Mouse (Mus musculus) heart, embryonic 15.5 days (tissue): ENCODE measurements around the gene Serf2. TPM values are rescaled to one million over a fixed set of nuclear protein-coding genes. Genes with fewer than 3 reads are reported as not detected.

ENCODE experiments used
- ATAC-seq: fragments of 200-750 bp; cut with Nextera tagmentation; replicated peaks from 2 replicates; pipeline ENCODE4 v1.8.0; 2017; ENCODE audit warnings: low read depth, moderate TSS enrichment; ENCODE audit not compliant: insufficient number of reproducible peaks, insufficient read depth, low FRiP score
- H3K27ac ChIP-seq: fragments of 300-500 bp; sonication (generic); 2 replicates; pipeline ENCODE4 v1.5.1; 2015; ENCODE audit warnings: mild to moderate bottlenecking, inconsistent platforms
- H3K27me3 ChIP-seq: fragments of 300-500 bp; sonication (generic); 2 replicates; pipeline ENCODE4 v1.6.1; 2015; ENCODE audit warnings: inconsistent platforms
- H3K36me3 ChIP-seq: fragments of 300-500 bp; sonication (generic); 2 replicates; pipeline ENCODE4 v1.6.1; 2015; ENCODE audit warnings: mild to moderate bottlenecking, inconsistent platforms
- H3K4me1 ChIP-seq: fragments of 300-500 bp; sonication (generic); replicated peaks from 2 replicates; pipeline ENCODE4 v1.6.1; 2015; ENCODE audit warnings: inconsistent platforms
- H3K4me2 ChIP-seq: fragments of 300-500 bp; sonication (generic); 2 replicates; pipeline ENCODE4 v1.6.1; 2015; ENCODE audit warnings: inconsistent platforms, mild to moderate bottlenecking, moderate library complexity
- H3K4me3 ChIP-seq: fragments of 300-500 bp; sonication (generic); 2 replicates; pipeline ENCODE4 v1.5.1; 2015; ENCODE audit warnings: mild to moderate bottlenecking, inconsistent platforms
- H3K9ac ChIP-seq: fragments of 300-500 bp; sonication (generic); 2 replicates; pipeline ENCODE4 v1.6.1; 2015; ENCODE audit warnings: mild to moderate bottlenecking, inconsistent platforms
- H3K9me3 ChIP-seq: fragments of 300-500 bp; sonication (generic); replicated peaks from 2 replicates; pipeline ENCODE4 v1.6.1; 2016; ENCODE audit warnings: inconsistent platforms
- WGBS: fragments of 180-500 bp; shearing (Covaris S2); methylation state at CpG from one replicate; pipeline ENCODE4 v1.1.7; 2015; ENCODE audit warnings: mixed read lengths; 5-methylcytosine and 5-hydroxymethylcytosine counted together
- polyA plus RNA-seq: library from polyadenylated mRNA; unstranded; fragments of >200 nt; fragmentation: Nextera tagmentation; extraction: Ambion mirVana; gene quantifications from 2 replicates; pipeline ENCODE4 v1.2.1, GENCODE M21; 2015

Gene Serf2
- 466 and 549 TPM in 2 replicates for polyA plus RNA-seq

DNA sequence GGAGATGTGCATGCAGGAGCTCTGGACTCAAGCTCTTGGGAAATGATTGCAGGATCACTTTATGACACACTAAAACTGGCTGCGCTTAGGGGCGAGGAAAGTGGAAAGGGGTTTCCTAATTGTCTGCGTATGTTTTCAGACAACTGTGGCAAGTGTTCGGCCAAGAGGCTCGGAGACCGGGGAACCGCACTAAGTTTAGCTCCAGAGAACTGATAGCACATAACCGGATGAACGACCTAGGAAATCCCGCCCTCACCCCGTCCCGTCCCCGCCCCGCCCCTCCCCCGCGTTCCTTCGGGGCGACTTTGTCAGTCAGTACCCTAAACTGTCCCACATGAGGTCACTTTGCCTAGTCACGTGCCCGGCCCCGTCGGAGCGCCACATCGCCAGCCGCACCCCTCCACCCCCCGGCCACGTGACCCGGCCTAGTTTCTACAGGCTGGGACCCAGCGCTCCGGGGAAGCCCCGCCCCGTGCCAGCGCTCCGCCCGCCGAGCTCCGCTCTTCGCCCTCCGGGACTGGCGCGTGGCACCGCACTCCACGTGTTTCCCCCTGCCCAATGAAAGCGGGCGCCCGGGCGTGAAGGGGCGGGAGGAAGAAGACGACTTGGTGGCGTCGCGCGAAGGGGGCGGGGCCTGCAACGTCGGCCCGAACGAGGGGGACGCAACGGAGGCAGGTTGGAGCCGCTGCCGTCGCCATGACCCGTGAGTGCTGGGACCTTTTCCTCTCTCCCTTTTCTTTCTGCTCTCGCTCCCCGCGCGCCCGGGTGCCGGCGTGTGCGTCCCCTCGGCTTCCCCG, at the start of gene Serf2:
Serf2 (plus strand) TSS at position 457 of the 797 bp plus-strand sequence.
- Histone ChIP-seq H3K27me3 (no peaks in the 10 kb centered on the region), H3K9me3 (no peaks in the 10 kb centered on the region), H3K27ac (peak within 1 kb of the TSS; percentile 98), H3K4me2 (peak within 1 kb of the TSS; percentile 82), H3K4me1 (peaks cover 36% of the 10 kb centered on the region), H3K4me3 (peak within 1 kb of the TSS; percentile 99), H3K36me3 (peaks cover 20% of the 10 kb centered on the region), H3K9ac (peak within 1 kb of the TSS; percentile 100)
- under 1% methylated on average over 74 of the region's 74 CpGs for WGBS
- ATAC-seq = peak; percentile 97

DNA sequence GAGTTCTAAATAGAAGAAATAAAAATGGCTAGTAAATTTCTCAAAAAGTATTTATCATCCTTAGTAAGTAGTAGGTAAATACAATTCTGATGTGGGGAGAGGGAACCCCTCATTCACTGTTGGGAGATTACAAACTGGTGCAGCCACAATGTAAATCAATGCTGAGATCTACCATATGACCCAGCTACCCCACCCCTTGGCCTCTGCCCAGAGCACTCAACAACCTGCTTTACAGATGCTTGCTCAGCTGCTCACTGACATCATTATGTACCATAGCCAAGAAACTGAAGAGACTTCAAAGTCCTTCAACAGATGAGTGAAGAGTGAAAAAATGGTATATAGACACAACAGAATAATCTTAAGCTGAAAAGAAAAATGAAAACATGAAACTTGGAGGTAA, 45.7 kb upstream of the Serf2 start:
- Histone ChIP-seq H3K4me1 (no peaks in the 10 kb centered on the region), H3K36me3 (no peaks in the 10 kb centered on the region), H3K9ac (no peak overlapping the region), H3K4me3 (no peak overlapping the region), H3K4me2 (no peak overlapping the region), H3K27me3 (no peaks in the 10 kb centered on the region), H3K27ac (no peak overlapping the region), H3K9me3 (no peaks in the 10 kb centered on the region)
- no peak for ATAC-seq

DNA sequence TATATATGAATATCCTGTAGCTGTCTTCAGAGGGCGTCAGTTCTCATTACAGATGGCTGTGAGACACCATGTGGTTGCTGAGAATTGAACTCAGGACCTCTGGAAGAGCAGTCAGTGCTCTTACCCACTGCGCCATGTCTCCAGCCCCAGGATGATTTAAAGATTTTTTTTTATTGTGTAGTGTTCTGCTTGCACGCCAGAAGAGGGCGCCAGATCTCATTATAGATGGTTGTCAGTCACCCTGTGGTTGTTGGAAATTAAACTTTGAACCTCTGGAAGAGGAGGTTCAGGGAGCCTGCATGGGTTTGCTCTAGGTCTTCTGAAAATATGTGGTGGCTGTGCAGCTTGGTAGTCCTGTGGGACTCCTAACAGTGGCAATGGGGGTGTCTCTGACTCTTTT, 40.8 kb upstream of the Serf2 start:
- Histone ChIP-seq H3K9me3 (no peaks in the 10 kb centered on the region), H3K4me1 (peaks cover 3% of the 10 kb centered on the region; the same call in 1 of the 2 replicates), H3K36me3 (no peaks in the 10 kb centered on the region), H3K4me3 (no peak overlapping the region), H3K4me2 (no peak overlapping the region), H3K27me3 (no peaks in the 10 kb centered on the region), H3K27ac (no peak overlapping the region), H3K9ac (no peak overlapping the region)
- 37% methylated on average over 4 of the region's 4 CpGs for WGBS
- no peak for ATAC-seq

DNA sequence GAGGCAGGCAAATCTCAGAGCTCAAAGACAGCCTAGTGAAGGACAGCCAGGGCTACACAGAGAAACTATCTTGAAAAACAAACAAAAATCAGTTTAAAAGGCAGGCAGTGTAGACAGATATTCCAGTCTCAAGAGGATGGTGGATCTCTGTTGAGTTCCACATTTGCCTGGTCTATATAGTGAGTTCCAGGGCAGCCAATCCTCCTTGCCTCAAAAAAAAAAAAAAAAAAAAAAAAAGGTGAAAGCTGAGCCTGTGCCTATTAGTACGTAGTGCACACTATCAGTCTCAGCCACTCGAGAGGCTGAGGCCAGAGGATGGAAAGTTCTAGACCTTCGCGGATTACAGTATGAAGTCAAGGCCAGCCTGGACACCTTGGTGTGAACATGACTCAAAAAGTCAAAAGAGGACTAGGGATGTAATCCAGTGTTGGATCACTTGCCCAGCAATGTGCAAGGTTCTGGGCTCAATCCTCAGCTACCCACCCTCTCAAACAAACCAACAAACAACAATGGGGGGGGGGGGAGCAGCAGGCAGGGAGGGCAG, 36.1 kb upstream of the Serf2 start:
- H3K27me3 ChIP-seq = no peaks in the 10 kb centered on the region
- 6% methylated on average over 4 of the region's 4 CpGs for WGBS
- peaks cover 5% of the 10 kb centered on the region for H3K36me3 ChIP-seq
- no peak for ATAC-seq
- peak overlapping the region; percentile 100 for H3K9ac ChIP-seq
- peak overlapping the region; percentile 99 for H3K27ac ChIP-seq
- peaks cover 18% of the 10 kb centered on the region for H3K4me1 ChIP-seq
- H3K4me3 ChIP-seq = peak overlapping the region; percentile 100
- H3K4me2 ChIP-seq = peak overlapping the region; percentile 72
- H3K9me3 ChIP-seq = no peaks in the 10 kb centered on the region

DNA sequence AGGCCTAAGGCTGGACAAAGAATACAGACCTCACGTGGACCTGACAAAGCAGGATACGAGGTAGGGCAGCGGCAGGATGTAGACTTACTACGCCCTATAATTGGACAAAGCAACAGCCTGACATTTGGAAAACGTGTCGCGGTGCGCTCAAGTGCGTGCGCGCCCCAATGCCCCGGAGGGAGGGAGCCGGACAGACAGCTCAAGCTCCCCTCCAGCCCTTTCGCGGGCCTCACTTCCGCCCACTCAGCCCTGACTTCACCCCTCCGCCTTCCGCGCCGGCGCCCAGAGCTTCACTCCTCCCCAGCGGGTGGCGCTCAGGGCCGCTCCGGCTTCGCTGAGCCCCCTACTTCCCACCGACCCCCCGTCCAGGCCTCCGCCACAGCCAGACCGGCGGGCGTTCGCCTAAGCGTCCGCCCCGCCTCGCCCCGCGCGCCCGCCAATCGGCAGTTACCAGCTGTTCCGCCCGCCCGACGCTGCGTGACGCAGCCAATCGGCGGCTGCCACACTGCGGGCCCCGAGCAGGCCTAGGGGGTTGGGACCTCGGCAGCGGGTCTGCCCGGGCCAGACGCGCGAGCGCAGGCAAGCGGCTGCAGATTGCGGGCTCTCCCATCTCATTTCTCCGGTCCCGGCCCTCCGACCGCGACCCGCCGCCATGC, 35.5 kb upstream of the Serf2 start, which contains the start of the genes Pdia3 and Catsper2:
Pdia3 (plus strand) TSS at position 389 of the 656 bp plus-strand sequence.
Catsper2 (minus strand) TSS at position 406 of the 656 bp plus-strand sequence.
- H3K27me3 ChIP-seq = no peaks in the 10 kb centered on the region
- no peaks in the 10 kb centered on the region for H3K9me3 ChIP-seq
- H3K4me2 ChIP-seq = peak within 1 kb of the TSS; percentile 72
- under 1% methylated on average over 68 of the region's 68 CpGs for WGBS
- H3K4me1 ChIP-seq = peaks cover 18% of the 10 kb centered on the region
- peak; percentile 98 for ATAC-seq
- H3K4me3 ChIP-seq = peak within 1 kb of the TSS; percentile 100
- H3K9ac ChIP-seq = peak within 1 kb of the TSS; percentile 100
- H3K36me3 ChIP-seq = peaks cover 11% of the 10 kb centered on the region
- H3K27ac ChIP-seq = peak within 1 kb of the TSS; percentile 99

DNA sequence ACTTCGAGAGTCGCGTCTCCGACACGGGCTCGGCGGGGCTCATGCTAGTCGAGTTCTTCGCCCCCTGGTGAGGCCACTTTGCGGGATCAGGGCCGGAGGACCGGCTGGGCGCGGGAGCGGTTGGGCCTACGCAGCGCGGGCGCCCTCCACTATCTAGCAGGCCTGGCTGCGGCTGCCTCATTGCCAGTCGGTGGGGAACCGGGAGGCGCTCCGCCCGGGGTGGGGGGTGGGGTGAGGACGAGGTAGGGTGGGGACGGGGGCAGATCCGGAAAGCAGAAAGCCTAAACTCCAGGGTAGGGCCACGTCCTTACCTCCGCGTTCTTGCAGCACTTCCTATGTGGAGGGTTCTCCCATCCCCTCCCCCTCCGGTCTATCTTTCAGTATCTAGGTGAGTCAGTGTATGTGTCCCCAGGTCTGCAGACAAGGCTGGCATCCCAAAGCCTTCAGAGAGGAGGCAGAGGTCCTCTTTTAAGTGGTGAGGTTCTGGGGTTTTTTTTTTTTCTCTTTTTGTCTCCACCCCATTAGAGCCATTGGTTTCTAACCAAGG, 34.8 kb upstream of the Serf2 start:
- ATAC-seq = peak; percentile 54
- whole genome bisulfite sequencing = 0% methylated on average over 32 of the region's 32 CpGs

DNA sequence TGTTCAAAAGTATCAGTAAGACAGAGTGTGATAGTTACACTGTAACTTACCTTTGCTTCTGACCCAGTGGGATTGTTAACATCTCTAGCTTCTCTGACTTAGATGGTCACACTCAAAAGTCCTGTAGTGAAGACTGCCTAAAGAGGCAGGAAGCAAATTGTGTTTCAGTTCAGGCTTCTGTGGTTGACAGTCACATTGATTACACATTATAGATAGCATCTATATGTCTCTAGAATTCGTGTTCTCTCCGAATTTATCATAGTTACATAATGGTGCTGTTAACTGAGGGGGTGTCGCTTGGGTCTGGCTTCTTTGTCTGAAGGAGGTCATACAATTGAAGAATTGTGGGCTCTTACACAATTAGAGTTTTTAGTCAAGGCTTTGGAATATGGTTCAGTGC, 33.9 kb upstream of the Serf2 start:
- no peak for ATAC-seq
- Histone ChIP-seq H3K9ac (peak overlapping the region; percentile 100; the same call in 1 of the 2 replicates), H3K4me2 (peak overlapping the region; percentile 72), H3K27me3 (no peaks in the 10 kb centered on the region), H3K4me1 (peaks cover 20% of the 10 kb centered on the region), H3K4me3 (peak overlapping the region; percentile 100), H3K9me3 (no peaks in the 10 kb centered on the region), H3K36me3 (peaks cover 17% of the 10 kb centered on the region), H3K27ac (no peak overlapping the region)
- 29% methylated on average over 3 of the region's 3 CpGs for WGBS

More for the DNA sequence above, 34.8 kb upstream of the Serf2 start:
- Histone ChIP-seq H3K36me3 (peaks cover 17% of the 10 kb centered on the region), H3K4me2 (peak overlapping the region; percentile 72), H3K4me3 (peak overlapping the region; percentile 100), H3K4me1 (peaks cover 20% of the 10 kb centered on the region), H3K9ac (peak overlapping the region; percentile 100), H3K27me3 (no peaks in the 10 kb centered on the region), H3K27ac (peak overlapping the region; percentile 99), H3K9me3 (no peaks in the 10 kb centered on the region)

DNA sequence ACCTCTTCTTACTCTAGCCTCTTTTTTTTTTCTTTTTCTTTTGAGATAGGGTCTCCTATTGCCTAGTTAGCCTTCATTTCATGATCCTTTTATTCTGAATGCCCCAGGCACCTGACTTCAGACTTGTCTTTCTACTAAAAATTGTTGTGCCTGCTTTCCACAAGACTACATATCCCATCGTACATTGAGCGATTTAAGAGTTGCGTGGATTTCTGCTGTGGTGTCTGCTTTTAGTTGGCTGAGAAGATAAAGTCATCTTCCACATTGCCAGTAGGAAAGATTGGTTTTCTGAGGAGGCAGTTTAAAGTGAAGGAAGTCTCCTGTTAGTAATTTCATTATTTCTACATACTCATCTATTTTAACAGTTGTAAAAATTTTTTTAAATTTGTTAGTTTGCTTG, 33.4 kb upstream of the Serf2 start:
- H3K4me1 ChIP-seq = peaks cover 20% of the 10 kb centered on the region
- H3K36me3 ChIP-seq = peaks cover 19% of the 10 kb centered on the region
- 0 out of 2 replicates have a peak overlapping the region, but pooled peaks have one; percentile 100 for H3K9ac ChIP-seq
- WGBS = 48% methylated on average over 3 of the region's 3 CpGs
- peak overlapping the region; percentile 72 for H3K4me2 ChIP-seq
- no peaks in the 10 kb centered on the region for H3K27me3 ChIP-seq
- H3K9me3 ChIP-seq = no peaks in the 10 kb centered on the region
- ATAC-seq = no peak
- peak overlapping the region; percentile 100 for H3K4me3 ChIP-seq
- no peak overlapping the region for H3K27ac ChIP-seq

DNA sequence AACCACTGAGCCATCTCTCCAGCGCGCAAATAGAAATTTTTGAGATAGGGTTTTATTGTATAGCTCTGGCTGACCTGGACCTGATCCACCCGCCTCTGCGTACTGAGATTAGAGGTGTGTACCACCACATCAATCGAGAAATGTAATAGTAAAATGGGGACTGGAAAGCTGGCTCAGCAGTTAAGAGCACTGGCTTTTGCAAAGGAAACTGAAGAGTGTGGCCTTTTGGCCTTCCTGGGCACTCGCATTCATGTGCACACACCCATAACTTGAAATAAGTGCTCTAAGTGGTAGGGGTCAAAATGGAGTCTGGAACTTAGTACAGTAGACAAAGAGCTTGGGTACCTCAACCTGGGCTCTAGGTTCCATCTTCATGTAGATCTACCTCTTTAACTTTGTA, 32.6 kb upstream of the Serf2 start:
- Histone ChIP-seq H3K4me3 (no peak overlapping the region; the same call in 1 of the 2 replicates), H3K27me3 (no peaks in the 10 kb centered on the region), H3K4me1 (peaks cover 20% of the 10 kb centered on the region), H3K27ac (no peak overlapping the region), H3K4me2 (peak overlapping the region; percentile 72), H3K36me3 (peaks cover 23% of the 10 kb centered on the region), H3K9me3 (no peaks in the 10 kb centered on the region), H3K9ac (no peak overlapping the region)
- 81% methylated on average over 6 of the region's 6 CpGs for WGBS
- no peak for ATAC-seq

DNA sequence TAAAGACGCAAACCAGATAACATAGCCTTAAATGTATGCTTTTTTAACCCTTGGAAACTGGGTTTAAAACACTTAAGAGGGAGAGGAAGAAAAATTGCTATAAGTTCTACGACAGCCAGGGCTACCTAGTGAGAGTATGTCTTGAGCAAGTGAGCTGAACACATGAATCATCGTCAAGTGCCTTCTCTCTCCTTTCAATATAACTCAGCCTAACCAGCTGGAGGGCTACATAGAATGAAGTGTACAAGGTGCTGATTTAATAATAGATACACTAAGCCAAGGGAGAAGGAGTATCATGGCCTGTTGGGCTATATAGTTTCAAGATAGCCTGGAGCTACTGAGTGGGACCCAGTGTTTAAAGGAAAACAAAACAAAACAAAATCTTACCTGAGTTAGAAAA, 30.5 kb upstream of the Serf2 start:
- 75% methylated on average over 3 of the region's 3 CpGs for WGBS
- H3K9me3 ChIP-seq = no peaks in the 10 kb centered on the region
- H3K27ac ChIP-seq = no peak overlapping the region
- no peak overlapping the region for H3K4me2 ChIP-seq
- no peak overlapping the region for H3K4me3 ChIP-seq
- H3K27me3 ChIP-seq = no peaks in the 10 kb centered on the region
- no peak for ATAC-seq
- peaks cover 41% of the 10 kb centered on the region for H3K36me3 ChIP-seq
- no peak overlapping the region for H3K9ac ChIP-seq
- H3K4me1 ChIP-seq = peaks cover 17% of the 10 kb centered on the region

DNA sequence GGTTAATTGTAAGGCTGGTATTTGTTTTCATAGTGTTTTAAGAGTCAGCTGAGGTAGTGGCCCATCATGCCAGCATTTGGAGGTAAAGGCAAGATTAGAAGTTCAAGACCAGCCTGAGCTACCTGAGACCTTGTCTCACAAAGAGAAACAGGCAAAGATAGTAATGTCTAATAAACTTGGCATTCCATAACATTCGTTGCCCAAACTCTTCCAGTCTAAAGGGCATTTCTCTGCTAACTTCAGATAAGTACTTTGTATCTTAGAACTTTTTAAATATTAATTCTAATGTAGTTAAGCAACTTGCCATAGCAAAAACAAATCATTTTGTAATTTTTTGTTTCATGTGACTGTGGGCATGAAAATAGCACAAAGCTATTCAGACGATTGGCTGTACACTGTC, 25.8 kb upstream of the Serf2 start:
- H3K36me3 ChIP-seq = peaks cover 77% of the 10 kb centered on the region
- no peak for ATAC-seq
- WGBS = 86% methylated on average over 2 of the region's 2 CpGs

More for the DNA sequence above, 25.8 kb upstream of the Serf2 start:
- Histone ChIP-seq H3K4me2 (no peak overlapping the region), H3K9ac (no peak overlapping the region), H3K27ac (no peak overlapping the region), H3K27me3 (no peaks in the 10 kb centered on the region), H3K9me3 (no peaks in the 10 kb centered on the region), H3K4me1 (0 out of 2 replicates have a peak, but pooled peaks cover 2% of the 10 kb centered on the region), H3K4me3 (no peak overlapping the region)
